Mouse (Mus musculus) heart, postnatal 4 days (tissue): ENCODE results near the gene Ifna15. TPM values are rescaled to one million over a fixed set of nuclear protein-coding genes. Genes with fewer than 3 reads are reported as not detected.
"Not testable (repeated sequence)": the region's sequence is repeated elsewhere in the genome, so short reads cannot be mapped to it uniquely, and the experiment has no call there.

Experiments used
- DNase-seq: peaks from one replicate; pipeline ENCODE4 v3.0.0; 2021
- total RNA-seq, 2 experiments: library from RNA; stranded (reverse); gene quantifications; 2 replicates each; pipeline ENCODE4 v1.2.3; 2021

The Ifna15 gene
- not detected for total RNA-seq

DNA sequence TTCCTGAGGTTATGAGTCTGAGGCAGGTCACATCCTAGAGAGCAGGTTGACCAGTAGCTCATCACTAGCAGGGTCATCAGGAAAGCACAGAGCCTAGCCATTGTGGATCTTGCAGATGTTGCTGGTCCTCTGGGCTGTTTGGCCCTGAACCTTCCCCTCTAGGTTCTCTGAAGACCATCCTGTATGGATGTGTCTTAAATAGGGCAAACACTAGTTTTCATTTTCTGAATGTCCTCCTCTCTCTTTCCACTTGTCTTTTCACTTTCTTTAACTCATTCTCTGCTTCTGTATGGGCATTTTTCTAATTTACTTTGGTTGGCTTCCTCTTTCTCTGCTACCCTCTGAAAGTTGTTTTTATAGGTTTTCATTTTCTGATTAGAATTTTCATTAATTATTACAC is at the start of gene Ifna15:
Gene Ifna15, minus strand, starts transcription at position 101 of the 400 bp plus-strand sequence.
- DNase-seq = not testable (repeated sequence)

DNA sequence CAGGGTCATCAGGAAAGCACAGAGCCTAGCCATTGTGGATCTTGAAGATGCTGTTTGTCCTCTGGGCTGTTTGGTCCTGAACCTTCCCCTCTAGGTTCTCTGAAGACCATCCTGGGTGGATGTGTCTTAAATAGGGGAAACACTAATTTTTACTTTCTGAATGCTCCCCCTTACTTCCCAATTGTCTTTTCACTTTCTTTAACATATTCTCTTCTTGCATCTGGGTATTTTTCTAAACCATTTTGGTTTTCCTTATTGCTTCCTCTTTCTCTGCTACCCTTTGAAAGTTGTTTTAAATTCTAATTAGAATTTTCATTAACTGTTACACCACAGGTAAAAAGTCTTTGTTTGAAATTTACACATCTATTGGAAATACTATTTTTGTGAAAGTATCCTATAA is 45.2 kb upstream of the Ifna15 start, which contains the start of gene Ifna12:
Gene Ifna12, minus strand, starts transcription at position 101 of the 400 bp plus-strand sequence.
- no peak for DNase-seq

DNA sequence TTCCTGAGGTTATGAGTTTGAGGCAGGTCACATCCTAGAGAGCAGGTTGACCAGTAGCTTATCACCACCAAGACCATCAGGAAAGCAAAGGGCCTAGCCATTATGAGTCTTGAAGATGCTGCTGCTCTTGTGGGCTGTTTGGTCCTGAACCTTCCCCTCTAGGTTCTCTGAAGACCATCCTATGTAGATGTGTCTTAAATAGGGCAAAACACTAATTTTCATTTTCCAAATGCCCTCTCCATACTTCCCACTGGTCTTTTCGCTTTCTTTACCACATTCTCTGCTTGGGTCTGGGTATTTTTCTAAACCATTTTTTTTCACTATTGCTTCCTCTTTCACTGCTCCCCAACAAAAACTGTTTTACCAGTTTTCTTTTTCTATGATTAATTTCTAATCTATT is 34.2 kb upstream of the Ifna15 start, which contains the start of gene Ifna9:
Gene Ifna9, minus strand, starts transcription at position 101 of the 400 bp plus-strand sequence.
- DNase-seq = no peak

DNA sequence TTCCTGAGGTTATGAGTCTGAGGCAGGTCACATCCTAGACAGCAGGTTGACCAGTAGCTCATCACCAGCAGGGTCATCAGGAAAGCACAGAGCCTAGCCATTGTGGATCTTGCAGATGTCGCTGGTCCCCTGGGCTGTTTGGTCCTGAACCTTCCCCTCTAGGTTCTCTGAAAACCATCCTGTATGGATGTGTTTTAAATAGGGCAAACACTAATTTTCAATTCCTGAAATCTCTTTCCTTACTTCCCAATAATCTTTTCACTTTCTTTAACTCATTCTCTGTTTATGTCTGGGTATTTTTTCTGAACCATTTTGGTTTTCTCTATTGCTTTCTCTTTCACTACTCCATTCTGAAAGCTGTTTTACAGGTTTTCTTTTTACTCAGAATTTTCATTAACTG is 13.7 kb upstream of the Ifna15 start, which contains the start of gene Ifna14:
Gene Ifna14, minus strand, starts transcription at position 101 of the 400 bp plus-strand sequence.
- DNase-seq = no peak

DNA sequence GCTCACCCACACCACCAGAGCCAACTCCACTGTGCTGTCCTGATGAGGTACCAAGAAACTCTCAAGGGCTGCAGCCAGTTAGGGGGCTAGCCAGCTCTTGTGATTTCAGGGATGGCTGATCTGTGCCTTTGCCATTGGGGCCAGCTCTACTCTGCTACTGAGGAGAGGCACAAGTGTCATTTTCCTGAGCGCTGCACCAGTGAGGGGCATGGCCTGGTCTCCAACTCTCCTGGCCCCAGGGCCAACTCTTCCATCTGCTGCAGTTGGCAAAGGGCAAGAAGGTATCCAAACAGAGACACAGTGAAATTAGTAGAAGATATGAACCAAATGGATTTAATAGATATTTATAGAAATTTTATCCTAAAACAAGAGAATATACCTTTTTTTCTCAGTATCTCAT is 3.7 kb upstream of the Ifna15 start:
- no peak for DNase-seq

DNA sequence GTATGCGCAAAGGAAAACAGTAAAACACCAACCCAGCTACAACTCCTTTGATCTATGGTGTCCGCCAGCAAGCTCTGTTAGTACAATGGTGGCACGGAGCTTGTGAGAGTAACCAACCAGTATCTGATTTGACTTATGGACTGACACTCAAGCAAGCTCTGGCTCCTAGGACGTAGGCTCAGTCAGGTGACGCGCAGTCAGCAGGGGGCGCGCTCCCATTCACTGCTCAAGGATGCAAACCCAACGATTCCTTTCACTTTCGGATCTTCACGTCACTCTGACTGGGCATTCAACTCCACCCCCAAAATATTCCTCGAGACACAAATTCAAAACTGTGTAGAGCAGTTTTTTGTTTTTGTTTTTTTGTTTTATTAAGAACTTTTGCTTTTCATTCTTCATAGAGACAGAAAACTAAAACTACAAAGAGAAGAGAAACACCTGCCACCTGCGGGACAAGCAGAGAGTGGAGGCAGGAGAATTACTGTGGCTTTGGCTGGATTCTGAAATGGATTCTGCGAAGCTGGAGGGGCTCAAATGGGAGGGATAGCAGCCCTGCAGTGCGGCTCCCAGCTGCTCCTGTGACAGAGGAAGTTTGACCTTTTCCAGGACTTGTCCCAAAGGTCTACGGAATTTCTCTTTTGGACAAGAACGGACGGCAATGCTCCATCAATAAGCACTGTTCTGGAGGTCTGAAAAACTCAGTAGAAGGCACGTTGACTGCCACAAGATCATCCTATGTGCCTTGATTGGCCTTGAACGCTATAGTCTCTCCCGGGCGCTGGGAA is 7.7 kb downstream of the Ifna15 start:
- DNase-seq = peak; percentile 81

DNA sequence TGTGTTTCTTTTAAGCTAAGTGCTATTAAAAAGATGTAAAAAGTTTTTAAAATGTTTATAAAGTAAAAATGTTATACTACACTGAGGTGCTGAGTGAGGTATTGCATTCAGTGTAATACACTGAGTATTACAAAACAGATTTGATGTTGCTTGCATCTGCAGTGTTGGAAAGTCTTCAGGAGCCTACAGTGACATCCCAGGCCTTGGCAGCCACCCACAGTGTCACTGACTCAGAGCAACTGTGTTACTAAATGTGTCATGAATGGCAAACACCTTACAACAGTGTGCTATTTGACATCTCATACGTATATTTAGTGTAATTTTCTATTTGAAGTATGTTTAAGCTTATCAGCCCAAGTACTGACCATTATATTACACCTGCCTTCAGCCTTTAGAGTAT is 10.1 kb downstream of the Ifna15 start:
- DNase-seq = no peak

DNA sequence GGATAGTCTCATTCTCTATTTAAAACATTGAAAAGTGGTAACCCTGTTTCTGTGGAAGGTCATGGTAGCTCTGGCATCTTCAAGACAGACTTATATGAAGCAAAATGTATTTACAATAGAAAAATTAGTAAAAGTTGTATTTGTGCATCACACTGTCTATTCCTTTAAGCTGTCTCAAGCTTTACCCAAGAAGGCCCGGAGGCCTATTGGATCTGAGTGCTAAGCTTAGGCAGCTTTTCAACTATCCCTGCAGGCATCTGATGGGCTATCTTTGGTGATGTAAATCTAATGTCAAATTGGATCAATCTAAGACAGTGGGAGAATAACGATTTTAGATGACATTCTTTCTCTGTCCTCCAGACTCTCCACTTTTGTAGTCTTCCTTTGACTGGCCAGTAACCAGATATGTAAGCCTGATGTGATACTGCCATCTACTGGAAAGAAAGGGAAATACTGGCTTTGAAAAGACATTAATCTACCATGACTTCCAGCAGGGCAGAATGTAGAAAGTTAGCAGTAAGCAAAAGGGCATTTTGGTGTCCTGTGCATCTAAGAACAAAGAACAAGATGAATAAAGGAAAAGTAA is 14.3 kb downstream of the Ifna15 start:
- no peak for DNase-seq

DNA sequence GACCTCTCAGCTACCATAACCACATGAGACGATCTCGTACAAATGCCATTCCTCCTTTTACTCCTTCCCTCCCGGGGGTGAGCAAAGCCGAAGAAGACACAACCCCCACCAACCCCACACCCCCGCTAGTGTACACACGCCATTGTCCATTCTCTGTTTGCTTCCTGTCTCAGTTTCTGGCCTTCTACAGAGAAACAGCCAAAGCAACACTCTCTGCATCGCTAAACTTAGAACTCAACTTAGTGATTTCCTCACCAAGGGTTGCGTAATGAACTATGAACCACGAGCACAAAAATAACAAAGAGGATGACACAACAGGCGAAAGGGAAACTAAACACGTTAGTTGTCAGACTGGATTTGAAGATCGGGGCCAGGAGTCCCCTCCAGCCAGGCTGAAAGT is 20.7 kb downstream of the Ifna15 start:
- DNase-seq = no peak

DNA sequence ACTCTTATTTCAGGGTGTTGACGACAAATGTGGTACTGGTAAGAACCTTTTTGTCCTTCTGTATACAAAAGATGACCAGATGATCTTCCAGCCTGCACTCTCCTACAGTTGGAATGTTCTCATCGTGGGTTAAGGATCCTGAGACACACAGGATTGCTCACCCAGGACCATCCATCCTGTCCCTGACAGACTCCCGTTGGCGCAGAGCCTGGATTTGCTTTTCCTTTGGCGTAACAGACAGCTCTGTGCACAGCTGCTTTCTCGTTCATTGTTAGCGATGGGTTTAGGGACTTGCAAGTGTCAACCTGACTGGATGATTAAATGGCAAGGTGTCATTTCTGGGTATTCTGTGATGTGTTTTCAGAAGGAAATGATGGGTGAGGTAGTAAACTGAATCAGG is 21.4 kb downstream of the Ifna15 start:
- DNase-seq = peak; percentile 35

DNA sequence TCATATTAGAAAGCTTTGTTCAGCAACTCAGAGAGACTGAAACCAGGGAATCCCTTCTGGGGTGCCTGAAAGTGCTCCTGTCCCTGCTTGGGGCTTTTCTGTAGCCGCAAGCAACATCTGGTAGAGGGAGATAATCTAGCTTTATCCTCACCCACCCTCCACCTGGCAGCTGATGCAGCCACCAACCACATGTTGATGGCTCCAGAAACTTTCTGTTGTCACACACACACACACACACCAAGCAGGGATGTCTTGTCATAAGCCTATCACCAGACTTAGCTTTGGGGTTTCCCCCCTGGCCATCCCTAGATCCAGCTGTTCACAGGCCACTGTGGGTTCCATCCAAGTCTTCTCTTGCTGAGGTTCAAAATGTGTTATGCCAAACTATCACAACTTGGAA is 22.3 kb downstream of the Ifna15 start:
- DNase-seq = no peak

DNA sequence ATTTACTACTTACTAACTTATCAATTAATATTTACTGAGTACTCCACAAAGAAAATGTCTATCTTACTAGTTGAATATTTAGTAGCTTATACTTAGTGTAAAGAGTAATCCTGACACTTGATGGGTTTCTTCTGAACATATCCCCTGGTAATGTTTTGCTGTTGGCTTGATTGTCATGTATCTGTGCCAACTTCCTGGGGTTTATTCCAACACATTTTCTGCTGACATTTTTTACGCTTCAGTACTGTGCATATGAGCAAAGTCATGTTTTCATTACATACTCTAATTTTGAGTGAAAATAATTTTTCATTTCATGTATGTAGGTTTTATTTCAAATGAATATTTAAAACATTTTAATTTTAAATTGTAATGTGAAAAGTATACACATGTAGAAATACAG is 23.1 kb downstream of the Ifna15 start:
- no peak for DNase-seq

DNA sequence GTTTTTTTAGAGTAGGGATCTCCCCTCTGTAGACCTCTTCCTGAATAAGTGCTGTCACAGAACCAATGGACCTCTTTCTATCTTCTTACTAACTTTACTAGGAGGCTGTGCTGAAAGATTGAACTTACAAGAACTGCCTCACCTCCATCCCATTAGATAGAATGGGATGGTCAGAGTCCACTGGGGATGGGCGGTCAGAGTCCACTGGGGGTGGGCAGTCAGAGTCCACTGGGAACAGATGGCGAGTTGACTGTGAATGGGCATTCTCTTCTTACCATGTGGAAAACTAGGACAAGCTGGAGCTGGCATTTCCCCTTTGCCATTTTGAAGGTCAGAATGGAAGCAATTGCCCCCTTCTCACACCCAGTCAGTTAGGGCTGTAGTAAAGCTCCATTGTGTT is 24.5 kb downstream of the Ifna15 start:
- no peak for DNase-seq

DNA sequence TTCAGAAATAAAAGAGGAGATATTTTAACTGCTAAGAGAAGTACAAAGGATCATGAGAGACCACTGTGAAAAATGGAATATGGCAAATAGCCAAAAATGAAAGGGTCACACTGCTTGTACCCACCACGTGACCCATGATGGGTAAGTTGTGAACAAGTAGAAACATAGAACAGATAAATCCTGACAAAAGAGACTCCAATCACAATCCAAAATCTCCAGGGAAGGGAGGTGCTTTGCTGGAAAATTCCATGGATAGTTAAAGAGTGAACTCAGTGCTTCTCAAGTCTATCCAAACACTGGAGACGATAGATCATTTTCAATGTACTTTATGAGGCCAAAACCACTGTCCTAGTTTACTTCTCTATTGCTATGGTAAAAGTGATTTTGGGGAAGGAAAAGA is 27.2 kb downstream of the Ifna15 start:
- no peak for DNase-seq

DNA sequence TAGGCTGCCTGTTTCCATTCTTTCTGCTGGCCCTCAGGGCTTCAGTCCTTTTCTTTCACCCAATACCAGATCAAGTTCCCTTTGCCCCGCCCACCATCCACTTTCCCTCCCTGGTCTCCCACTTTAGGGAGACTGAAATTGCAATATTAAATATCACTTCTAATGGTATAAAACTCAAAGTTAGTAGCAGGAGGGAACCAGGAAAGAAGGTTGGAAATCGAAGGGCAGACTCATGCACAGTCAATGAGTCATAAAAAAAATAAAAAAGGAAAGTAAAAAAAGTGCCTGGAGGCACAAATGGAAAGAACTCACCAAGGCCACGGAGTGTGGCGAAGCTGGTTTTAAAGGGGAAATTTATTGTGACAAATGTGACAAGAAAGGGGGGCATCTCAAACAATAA is 27.8 kb downstream of the Ifna15 start:
- no peak for DNase-seq

DNA sequence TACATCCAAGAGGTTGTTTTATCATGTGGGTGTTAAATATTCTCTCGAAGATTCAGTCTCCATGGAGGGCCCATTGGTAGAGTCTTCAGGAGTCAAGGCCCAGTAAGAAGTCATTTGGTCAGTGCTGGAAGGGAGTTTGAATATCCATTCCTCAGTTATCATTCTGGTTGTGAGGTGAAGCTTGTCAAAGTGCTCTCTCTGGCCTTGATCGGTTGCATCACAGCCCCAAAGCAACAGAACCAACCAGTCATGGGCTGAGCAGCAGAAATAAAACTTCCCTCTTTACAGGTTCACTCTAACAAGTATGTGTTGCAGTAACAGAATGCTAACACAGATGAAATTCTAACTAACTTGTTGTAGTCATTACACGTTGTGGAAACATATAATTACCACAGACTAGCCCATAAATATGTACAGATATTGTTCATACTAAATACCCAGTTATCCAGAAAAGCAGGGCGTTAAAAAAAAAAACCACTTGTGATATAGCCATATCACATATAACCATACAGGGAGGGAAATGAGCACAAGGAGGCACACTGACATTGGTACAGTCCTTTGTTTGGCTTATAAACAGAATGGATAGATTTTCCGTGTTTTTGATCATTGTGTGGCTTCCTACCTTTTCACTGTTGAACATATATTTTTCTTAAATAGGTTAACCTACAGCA is 31.5 kb downstream of the Ifna15 start:
- DNase-seq = no peak

DNA sequence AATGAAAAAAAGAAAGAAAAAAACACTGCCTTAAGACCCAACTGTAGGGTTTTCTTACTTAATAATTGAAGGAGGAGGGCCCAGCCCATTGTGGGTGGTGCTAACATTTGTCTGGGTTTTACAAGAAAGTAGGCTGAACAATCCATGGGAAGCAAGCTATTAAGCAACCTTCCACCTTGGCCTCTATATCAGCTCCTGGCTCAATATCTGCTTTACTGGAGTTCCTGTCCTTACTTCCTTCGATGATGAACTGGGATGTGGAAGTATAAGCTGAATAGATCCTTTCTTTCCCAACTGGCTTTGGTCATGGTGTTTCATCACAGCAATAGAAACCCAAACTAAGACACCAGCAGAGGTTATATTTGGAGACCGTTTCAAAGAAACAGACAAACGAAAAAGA is 32.7 kb downstream of the Ifna15 start:
- no peak for DNase-seq

DNA sequence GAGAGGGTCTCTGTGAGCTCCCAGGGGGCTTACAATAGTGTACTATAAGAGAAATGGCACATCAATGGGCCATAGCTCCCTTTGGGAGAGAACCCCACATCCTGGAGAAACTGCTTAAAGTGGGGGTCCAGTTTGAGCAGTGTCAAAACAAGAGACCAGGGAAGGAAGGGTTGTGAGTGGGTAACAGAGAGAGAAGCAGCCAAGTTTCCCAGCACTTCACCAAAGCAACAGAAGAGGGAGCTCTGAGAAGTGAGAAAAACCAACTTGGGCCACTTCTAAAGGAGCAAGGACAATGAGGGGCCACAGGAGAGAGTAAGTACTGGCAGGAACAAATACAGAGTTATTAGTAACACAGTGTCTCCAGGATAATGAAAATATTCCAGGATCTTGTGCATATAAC is 34.8 kb downstream of the Ifna15 start:
- DNase-seq = peak; percentile 29

DNA sequence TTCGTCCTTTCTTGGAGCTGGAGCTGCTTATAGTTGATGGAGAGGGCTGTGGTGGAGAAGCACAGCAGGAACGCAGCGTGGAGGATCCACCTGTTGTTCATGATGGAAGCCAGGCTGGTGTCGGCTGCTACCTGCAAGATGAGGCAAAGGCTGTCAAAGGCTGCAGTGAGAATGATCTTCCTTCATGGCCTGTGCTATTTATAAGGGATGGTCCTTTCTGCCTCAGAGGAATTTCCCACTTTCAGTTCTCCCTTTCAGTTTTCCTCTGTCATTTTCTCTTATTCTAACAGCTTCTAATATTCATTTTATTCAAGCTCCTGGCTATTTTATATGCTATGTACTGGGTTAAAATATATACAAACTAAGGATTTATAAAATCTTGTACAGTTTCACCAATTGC is 35.4 kb downstream of the Ifna15 start, which contains the start of gene Ifnb1:
Gene Ifnb1, minus strand, starts transcription at position 101 of the 400 bp plus-strand sequence.
- no peak for DNase-seq

DNA sequence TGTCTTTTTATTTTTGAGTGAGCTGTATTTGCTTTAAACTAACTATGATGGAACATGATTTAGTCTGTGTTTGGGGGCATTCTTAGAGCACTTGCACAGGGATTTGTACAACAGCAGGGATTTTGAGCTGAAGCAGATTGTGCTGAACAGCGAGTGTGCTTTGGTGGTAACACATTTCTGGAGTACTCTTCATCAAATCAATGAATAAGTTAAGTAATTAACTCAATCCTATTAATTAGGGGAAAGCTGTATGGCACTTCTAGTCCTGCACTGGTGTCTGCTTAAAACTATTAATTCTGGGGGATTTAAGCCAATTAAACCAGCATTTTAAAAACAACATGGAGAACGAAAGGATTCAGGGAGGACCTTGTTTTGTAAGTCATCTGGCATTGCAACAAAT is 40.1 kb downstream of the Ifna15 start:
- DNase-seq = no peak

DNA sequence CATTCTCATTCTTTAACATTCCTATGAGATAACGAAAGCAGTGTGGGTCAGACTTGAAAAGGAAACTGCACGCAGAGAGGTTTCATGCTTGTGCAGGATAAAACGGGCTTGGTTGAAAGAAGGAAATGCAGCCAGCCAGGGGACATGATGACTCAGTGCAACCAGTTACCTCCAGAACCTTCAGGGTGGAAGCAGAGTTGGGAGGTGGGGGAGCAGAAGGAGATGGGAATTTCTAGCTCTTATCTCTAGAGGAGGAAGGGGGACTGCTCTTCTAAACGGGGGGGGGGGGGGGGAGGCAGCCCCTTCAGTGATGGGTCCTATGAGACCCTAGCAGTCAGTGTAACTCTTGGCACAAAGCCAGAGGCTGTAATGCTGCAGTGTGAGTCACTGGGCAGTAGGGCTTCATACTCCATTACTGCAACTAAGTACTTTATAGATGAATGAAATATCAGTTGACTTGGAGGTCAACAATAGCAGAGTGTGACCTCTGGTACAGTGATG is 42.3 kb downstream of the Ifna15 start:
- DNase-seq = peak; percentile 49

DNA sequence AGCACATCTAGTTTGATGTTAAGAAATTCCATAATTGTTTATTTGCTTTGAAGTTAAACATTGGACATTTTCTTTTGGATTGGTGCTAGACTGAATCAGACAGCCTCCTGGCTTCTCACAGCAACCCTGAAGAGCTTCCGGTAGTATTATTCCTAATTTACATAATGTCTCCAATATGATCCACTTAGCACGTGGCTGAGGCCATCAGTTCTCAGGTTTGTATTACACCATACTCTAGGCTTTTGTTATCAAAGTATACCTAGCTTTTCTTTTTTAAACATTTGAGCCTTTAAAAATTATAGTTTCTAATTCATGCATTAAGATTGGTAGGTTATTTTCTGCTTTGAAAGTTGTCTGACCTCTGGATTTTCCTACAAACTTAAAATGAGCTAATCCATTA is 42.8 kb downstream of the Ifna15 start:
- no peak for DNase-seq

DNA sequence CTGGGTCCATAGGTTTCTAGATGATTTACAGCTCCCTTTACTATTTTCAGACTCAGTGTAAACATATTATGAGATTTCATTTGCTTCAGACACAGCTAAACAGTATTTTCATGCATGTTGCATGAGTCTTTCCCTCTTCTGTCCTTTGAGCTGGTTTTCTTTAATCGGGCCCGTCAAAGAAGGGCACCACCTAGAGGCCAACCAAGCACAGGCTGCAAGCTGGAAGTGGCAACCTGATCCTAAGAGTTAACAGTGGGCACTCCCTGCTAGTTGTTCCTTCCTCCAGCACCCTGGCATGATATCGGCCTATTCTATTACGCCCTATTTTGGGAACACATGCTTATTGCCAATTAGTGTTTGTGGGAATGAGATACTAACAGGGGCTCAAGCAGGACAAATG is 43.6 kb downstream of the Ifna15 start:
- peak; percentile 75 for DNase-seq
